Mouse (Mus musculus) neural tube, embryonic 15.5 days (tissue): Measurements from ENCODE around the gene Tuba1a. TPM values are rescaled to one million over a fixed set of nuclear protein-coding genes. Genes with fewer than 3 reads are reported as not detected.

Experiments used
- ATAC-seq: fragments of 200-750 bp; cut with Nextera tagmentation; 2 replicates; pipeline ENCODE4 v1.8.0; 2017; ENCODE audit warnings: mild to moderate bottlenecking, moderate TSS enrichment, moderate library complexity; ENCODE audit not compliant: low FRiP score
- H3K27ac ChIP-seq: fragments of 300-500 bp; sonication (generic); replicated peaks from 2 replicates; pipeline ENCODE4 v1.5.1; 2015; ENCODE audit warnings: mild to moderate bottlenecking, inconsistent platforms
- H3K27me3 ChIP-seq: fragments of 300-500 bp; sonication (generic); replicated peaks from 2 replicates; pipeline ENCODE4 v1.6.1; 2015; ENCODE audit warnings: inconsistent platforms
- H3K36me3 ChIP-seq: fragments of 300-500 bp; sonication (generic); 2 replicates; pipeline ENCODE4 v1.6.1; 2015; ENCODE audit warnings: inconsistent platforms
- H3K4me1 ChIP-seq: fragments of 300-500 bp; sonication (generic); 2 replicates; pipeline ENCODE4 v1.6.1; 2015; ENCODE audit warnings: inconsistent platforms
- H3K4me2 ChIP-seq: fragments of 300-500 bp; sonication (generic); 2 replicates; pipeline ENCODE4 v1.6.1; 2015; ENCODE audit warnings: inconsistent platforms, mild to moderate bottlenecking, moderate library complexity
- H3K4me3 ChIP-seq: fragments of 300-500 bp; sonication (generic); replicated peaks from 2 replicates; pipeline ENCODE4 v1.5.1; 2015; ENCODE audit warnings: mild to moderate bottlenecking, inconsistent platforms
- H3K9ac ChIP-seq: fragments of 300-500 bp; sonication (generic); replicated peaks from 2 replicates; pipeline ENCODE4 v1.6.1; 2015; ENCODE audit warnings: mild to moderate bottlenecking, inconsistent platforms
- H3K9me3 ChIP-seq: fragments of 300-500 bp; sonication (generic); replicated peaks from 2 replicates; pipeline ENCODE4 v1.6.1; 2016; ENCODE audit warnings: inconsistent platforms
- WGBS: fragments of 180-500 bp; shearing (Covaris S2); methylation state at CpG from one replicate; pipeline ENCODE4 v1.1.7; 2015; ENCODE audit warnings: mixed read lengths; 5-methylcytosine and 5-hydroxymethylcytosine counted together
- polyA plus RNA-seq: library from polyadenylated mRNA; unstranded; fragments of >200 nt; fragmentation: Nextera tagmentation; extraction: Ambion mirVana; gene quantifications from 2 replicates; pipeline ENCODE4 v1.2.1, GENCODE M21; 2015

Gene Tuba1a
- polyA plus RNA-seq, result 10,639 and 13,509 TPM in 2 replicates

DNA sequence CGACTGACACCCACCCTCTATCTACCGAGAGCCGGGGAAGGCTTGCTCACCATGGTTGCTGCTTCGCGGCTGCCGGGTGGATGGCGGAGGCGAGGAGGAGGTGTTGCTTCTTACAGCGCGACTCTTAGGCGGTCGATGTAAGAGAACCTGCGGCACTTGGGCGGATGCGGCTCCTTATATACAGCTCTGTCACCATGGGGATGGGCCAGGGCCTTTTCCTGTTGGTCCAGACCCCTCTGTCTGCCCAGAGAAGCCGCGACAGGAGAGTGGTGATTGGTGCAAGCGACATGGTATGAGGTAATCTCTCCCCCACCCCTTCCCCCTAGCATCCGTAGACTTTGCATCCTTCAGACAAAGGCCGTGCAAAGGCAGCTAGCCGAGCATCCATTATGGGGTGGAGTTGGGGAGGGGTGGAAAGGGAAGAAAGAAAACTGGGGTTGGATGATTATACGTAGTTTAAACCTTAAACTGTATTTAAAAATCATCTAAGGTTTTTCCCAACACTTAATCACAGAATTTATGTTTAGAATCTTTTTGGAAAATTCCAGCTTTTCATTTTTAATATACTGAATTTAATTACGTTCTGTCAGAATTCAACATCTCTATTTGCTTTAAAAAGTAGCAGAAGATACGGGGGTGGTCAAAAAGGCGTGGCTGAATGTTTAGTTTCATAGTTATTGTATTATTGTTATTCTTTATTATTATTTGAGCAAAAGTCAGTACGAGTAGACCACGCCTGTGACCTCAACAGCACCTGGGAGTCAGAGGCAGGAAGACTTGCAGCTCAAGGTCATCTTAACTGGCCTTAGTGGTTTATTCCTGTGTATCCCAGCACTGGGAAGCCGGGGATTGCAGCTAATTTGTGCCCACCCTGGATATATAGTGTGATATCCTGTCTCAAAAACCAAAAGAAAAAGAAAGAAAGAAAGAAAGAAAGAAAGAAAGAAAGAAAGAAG, at the start of gene Tuba1a, which contains the start of gene Gm49450:
Tuba1a (minus strand) TSS at position 303 of the 956 bp plus-strand sequence.
Gm49450 (minus strand) TSS at position 151 of the 956 bp plus-strand sequence.
- H3K4me2 ChIP-seq, result peak within 1 kb of the TSS; percentile 67
- peak within 1 kb of the TSS; percentile 100 for H3K9ac ChIP-seq
- H3K27me3 ChIP-seq, result no peaks in the 10 kb centered on the region
- no peaks in the 10 kb centered on the region for H3K9me3 ChIP-seq
- H3K4me1 ChIP-seq, result peaks cover 18% of the 10 kb centered on the region
- ATAC-seq, result peak; percentile 98
- peak within 1 kb of the TSS; percentile 83 for H3K4me3 ChIP-seq
- H3K36me3 ChIP-seq, result peaks cover 8% of the 10 kb centered on the region
- under 1% methylated on average over 28 of the region's 28 CpGs for WGBS
- peak within 1 kb of the TSS; percentile 100 for H3K27ac ChIP-seq

DNA sequence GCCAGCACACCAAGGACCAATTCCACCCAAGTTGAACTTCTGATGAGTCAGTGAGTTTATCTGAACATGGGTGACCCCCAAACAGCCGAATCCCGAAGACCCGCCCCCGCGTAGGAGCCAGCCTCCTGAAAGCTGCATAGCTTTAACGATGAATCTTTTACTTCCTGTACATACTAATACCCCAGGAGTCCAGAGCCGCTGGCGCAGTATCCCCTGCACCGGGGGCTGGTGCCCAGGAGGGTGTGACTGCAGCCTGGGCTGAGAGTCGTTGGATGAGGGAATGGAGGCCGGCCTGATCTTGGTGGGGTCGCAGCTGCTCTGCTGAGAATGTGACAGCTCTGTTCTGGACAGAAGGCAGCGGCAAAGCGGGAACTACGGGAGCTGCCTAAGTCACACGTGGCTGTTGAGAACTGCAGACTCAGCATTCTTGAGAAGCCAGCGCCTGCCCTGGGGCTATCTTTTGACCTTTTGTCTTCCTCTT, 48.0 kb upstream of the Tuba1a start:
- peaks cover 21% of the 10 kb centered on the region for H3K4me1 ChIP-seq
- H3K4me3 ChIP-seq, result peak overlapping the region; percentile 15; the same call in 1 of the 2 replicates
- no peaks in the 10 kb centered on the region for H3K36me3 ChIP-seq
- peak overlapping the region; percentile 28; the same call in 1 of the 2 replicates for H3K27ac ChIP-seq
- H3K27me3 ChIP-seq, result no peaks in the 10 kb centered on the region
- WGBS, result 17% methylated on average over 17 of the region's 17 CpGs
- peak overlapping the region; percentile 34; the same call in 1 of the 2 replicates for H3K9ac ChIP-seq
- peak overlapping the region; percentile 52 for H3K4me2 ChIP-seq
- no peak for ATAC-seq
- no peaks in the 10 kb centered on the region for H3K9me3 ChIP-seq

DNA sequence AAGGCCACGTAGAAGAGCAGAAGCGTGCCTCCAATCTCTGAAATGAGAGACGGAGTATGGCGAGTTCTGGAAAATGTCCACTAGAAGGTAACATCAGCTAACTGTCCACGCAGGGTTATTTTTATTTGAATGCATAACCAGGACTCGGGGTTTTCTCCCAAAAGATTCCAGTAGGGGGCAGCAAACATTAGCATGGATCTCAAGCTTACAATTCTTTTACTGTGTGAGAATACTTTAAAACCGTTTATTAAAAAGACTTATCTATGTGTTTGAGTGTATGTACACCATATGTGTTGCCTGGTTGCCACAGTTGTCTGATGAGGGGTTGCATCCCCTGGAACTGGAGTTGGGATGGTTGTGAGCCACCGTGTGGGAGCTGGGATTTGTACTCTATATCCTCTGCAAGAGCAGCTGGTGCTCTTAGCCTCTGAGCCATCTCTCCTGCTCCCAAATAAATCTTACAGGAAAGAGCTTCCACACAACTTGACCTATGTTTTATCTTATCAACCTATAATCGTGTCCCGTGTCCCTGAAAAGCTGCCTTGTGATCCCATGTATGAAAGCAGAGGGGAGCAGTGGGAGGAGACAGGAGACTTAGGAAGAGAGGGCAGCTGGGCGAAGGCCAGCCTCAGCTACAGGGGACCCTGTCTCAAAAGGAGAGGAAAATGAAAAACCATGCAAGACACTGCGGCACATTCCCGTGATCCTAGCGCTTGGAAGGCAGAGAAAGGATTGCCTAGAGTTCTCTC, 47.2 kb upstream of the Tuba1a start:
- no peak for ATAC-seq
- Histone ChIP-seq H3K27me3 (no peaks in the 10 kb centered on the region), H3K9ac (no peak overlapping the region), H3K36me3 (no peaks in the 10 kb centered on the region), H3K4me1 (peaks cover 21% of the 10 kb centered on the region), H3K4me3 (no peak overlapping the region), H3K27ac (0 out of 2 replicates have a peak overlapping the region, but pooled peaks have one; percentile 28), H3K9me3 (no peaks in the 10 kb centered on the region), H3K4me2 (peak overlapping the region; percentile 52)
- 44% methylated on average over 14 of the region's 14 CpGs for WGBS

DNA sequence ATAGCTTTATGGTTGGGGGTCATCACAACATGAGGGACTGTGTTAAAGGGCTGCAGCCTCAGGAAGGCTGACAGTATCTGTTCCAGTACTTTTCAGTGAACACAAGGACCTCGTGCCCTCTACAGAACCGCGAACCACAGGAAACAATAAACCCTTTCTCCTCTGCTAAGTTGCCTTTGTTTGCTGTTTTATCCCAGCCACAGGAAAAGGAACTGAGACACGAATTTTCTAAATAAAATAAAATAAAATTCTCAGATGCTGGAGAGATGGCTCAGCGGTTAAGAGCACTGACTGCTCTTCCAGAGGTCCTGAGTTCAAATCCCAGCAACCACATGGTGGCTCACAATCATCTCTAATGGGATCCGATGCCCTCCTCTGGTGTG, 45.3 kb upstream of the Tuba1a start:
- no peak overlapping the region for H3K4me3 ChIP-seq
- no peak overlapping the region for H3K9ac ChIP-seq

DNA sequence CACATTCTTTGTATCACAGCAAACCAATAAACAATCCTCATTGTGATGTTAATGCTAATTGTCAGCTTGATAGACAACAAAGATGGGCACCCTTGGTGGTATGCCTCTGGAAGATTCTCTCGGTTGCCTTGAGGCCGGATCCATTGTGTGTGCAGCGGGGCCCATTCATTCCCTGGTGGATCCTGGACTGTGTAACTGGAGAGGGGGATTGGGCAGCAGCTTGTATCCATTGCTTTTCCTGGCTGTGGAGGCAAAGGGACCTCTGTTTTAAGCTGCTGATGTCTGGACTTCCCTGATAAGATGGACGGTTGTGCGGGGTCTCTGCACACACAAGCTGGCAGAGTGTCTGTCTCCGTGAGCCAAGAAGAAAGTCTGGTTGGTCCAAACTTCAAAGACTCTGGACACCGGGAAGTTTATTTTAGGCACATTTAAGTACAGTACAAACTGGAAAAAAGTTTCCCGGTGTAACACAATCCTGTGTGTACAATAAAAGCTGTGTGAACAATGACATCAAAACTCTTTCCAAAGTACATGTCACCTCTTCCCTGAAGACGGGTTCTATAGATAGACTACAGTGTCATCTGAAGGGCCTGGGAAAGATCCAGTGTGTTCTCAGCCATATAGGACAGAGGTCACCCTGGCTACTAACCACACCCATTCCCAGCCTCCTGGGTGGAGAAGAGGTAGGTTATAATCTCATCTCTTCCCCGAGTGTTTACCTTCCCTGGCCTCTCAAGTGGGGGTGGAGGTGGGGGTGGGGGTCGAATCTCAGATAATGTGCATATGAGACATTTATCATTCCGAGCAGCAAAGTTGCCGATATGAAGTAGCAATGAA, 44.7 kb upstream of the Tuba1a start:
- no peak for ATAC-seq
- Histone ChIP-seq H3K4me3 (no peak overlapping the region), H3K36me3 (no peaks in the 10 kb centered on the region), H3K27me3 (no peaks in the 10 kb centered on the region), H3K9ac (no peak overlapping the region), H3K9me3 (no peaks in the 10 kb centered on the region), H3K4me1 (peaks cover 37% of the 10 kb centered on the region), H3K27ac (peak overlapping the region; percentile 23; the same call in 1 of the 2 replicates), H3K4me2 (no peak overlapping the region)
- 44% methylated on average over 13 of the region's 13 CpGs for WGBS

More for the DNA sequence above, 45.3 kb upstream of the Tuba1a start:
- Histone ChIP-seq H3K4me1 (peaks cover 33% of the 10 kb centered on the region), H3K27ac (0 out of 2 replicates have a peak overlapping the region, but pooled peaks have one; percentile 23), H3K27me3 (no peaks in the 10 kb centered on the region), H3K9me3 (no peaks in the 10 kb centered on the region), H3K4me2 (no peak overlapping the region), H3K36me3 (no peaks in the 10 kb centered on the region)
- 38% methylated on average over 6 of the region's 6 CpGs for WGBS
- no peak for ATAC-seq

DNA sequence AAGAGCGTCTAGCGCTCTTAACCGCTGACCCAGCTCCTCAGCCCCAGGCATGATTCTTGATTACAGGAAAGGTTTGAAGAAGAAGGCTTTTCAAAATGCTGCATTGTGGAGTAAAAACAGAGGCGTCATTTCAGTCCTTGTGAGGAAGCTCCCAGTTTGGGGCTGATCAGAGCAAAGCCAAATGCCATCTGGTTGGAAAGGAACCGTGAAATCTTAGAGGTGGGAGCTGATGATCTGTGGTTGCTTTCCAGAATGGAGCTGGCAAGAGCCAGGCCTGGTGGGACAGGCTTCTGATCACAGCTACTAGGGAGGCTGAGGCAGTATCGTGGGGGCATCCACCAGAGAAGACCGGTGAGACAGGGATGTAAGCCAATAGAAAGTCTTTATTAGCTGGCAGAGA, 43.3 kb upstream of the Tuba1a start:
- Histone ChIP-seq H3K27ac (no peak overlapping the region), H3K4me1 (peaks cover 48% of the 10 kb centered on the region), H3K36me3 (no peaks in the 10 kb centered on the region), H3K4me2 (no peak overlapping the region), H3K9ac (no peak overlapping the region), H3K4me3 (no peak overlapping the region), H3K27me3 (no peaks in the 10 kb centered on the region), H3K9me3 (no peaks in the 10 kb centered on the region)
- ATAC-seq, result no peak
- WGBS, result 80% methylated on average over 7 of the region's 7 CpGs

DNA sequence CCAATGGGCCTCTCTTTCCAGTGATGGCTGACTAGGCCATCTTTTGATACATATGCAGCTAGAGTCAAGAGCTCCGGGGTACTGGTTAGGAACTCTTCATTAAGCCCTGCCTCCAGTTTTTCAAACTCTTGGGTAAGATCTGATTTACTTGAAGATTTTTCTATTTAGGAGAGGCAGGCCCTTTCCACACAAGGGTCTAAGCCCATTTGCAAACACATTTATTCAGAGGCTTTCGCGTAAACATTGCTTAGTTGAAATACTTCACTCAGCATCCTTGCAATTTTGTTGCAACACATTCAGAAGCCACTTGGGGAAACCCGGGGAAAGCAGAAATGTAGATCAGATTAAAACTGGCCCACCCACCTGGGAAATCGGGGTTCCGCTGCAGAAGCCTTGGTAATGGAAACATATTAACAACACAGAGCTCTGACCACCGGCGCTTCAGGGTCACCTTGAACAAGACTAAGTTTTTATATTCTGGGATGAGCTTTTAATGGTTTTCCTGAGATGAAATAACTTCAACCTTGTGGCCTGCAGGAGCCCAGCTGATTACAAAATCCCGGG, 41.5 kb upstream of the Tuba1a start:
- H3K9me3 ChIP-seq, result no peaks in the 10 kb centered on the region
- no peak overlapping the region for H3K4me3 ChIP-seq
- no peaks in the 10 kb centered on the region for H3K36me3 ChIP-seq
- H3K27me3 ChIP-seq, result no peaks in the 10 kb centered on the region
- H3K27ac ChIP-seq, result 0 out of 2 replicates have a peak overlapping the region, but pooled peaks have one; percentile 18
- no peak overlapping the region for H3K9ac ChIP-seq
- ATAC-seq, result no peak
- no peak overlapping the region for H3K4me2 ChIP-seq
- 77% methylated on average over 9 of the region's 9 CpGs for WGBS
- H3K4me1 ChIP-seq, result peaks cover 50% of the 10 kb centered on the region

DNA sequence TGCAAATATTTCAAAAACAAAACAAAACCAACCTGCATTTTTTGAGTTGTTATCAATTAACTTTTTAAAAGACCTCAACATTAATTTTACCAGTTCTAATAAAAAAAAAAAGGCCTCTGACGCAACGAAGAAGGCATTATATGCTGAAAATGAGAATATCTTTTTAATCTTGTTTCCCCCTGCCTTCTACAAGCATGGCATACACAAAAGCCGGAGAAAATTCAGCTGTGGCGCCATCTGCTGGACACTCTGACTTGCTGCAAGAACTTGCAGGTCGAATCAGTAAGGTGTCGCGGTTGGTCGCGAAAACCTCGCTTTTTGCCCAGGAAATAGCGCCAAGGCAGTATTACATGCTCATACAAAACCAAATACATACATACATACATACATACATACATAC, 40.4 kb upstream of the Tuba1a start:
- ATAC-seq, result no peak
- Histone ChIP-seq H3K4me1 (peaks cover 61% of the 10 kb centered on the region), H3K9me3 (no peaks in the 10 kb centered on the region), H3K9ac (peak overlapping the region; percentile 78; the same call in 1 of the 2 replicates), H3K27ac (peak overlapping the region; percentile 98), H3K27me3 (no peaks in the 10 kb centered on the region), H3K4me2 (peak overlapping the region; percentile 85), H3K36me3 (no peaks in the 10 kb centered on the region), H3K4me3 (no peak overlapping the region; the same call in 1 of the 2 replicates)
- 4% methylated on average over 11 of the region's 11 CpGs for WGBS

DNA sequence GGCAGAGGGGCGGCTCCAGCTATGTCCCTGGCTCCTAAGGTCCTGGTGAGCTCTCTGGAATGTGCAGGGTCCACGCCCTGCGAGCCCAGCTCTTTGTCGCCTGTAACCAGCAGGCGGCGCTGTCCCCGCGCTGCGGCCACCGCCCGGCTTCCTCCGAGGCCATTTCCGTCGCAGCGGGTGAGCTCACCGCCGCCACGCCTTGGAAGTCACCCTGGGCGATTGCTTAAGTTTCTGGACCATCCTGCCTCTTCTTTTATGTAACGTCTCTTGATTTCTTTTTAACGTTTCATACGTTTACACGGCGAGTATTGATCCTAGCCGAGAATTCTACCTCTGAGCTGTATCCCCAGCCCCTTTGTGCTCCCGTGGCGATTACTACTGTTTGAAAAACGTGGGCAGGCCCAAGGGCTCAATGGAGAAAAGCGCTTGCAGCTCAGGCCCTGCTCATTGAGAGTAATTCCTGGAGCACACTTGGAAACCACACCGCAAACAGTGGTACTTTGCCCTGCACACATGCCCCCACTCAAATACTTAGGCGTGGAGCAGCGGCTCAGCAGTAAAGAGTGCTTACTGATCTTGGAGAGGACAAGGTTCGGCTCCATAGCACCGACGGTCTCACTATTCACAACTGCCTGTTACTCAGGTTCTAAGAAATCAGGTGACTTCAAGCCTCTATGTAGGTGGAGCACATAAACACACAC, 39.7 kb upstream of the Tuba1a start:
- peak overlapping the region; percentile 42 for H3K4me3 ChIP-seq
- H3K27ac ChIP-seq, result peak overlapping the region; percentile 98
- peak; percentile 87 for ATAC-seq
- H3K9me3 ChIP-seq, result no peaks in the 10 kb centered on the region
- peak overlapping the region; percentile 85 for H3K4me2 ChIP-seq
- no peaks in the 10 kb centered on the region for H3K27me3 ChIP-seq
- WGBS, result under 1% methylated on average over 35 of the region's 35 CpGs
- H3K4me1 ChIP-seq, result peaks cover 64% of the 10 kb centered on the region
- H3K9ac ChIP-seq, result peak overlapping the region; percentile 78
- no peaks in the 10 kb centered on the region for H3K36me3 ChIP-seq
